Mouse (Mus musculus) spleen, adult 2 months (tissue): Measurements from ENCODE around the gene Adamts9.

Experiments used
- CTCF ChIP-seq: fragments of 200-500 bp; IDR thresholded peaks from 2 replicates; pipeline ENCODE4 v1.5.1; 2011; ENCODE audit warnings: mild to moderate bottlenecking, inconsistent platforms; ENCODE audit not compliant: insufficient read depth, insufficient read length, insufficient replicate concordance; ENCODE audit errors: extremely low read depth
- POLR2A ChIP-seq: fragments of 200-500 bp; IDR thresholded peaks from 2 replicates; pipeline ENCODE4 v1.6.1; 2011; ENCODE audit warnings: low read depth, low read length, inconsistent platforms

DNA sequence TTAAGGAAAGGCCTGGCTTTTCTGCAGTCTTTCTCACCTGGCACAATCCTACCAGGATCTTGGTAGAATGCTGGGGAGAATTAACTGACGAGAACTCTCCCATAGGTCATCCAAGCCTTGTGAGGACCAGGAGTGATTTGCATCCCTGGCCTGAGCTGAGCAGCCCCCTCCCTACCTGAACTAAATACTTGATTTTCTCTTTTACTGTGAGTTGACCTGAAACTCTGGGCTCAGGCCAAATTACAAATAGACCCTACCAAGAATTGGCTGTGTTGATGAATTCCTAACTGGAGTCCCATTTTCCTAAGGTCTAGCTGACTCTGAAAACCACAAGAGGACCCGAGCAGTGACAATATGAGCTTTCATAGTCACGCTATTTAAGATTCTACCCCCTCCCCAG is 25.4 kb upstream of the Adamts9 start:
- TF ChIP-seq POLR2A: no peak
- TF ChIP-seq CTCF: no peak
